Mouse (Mus musculus): ENCODE data around the gene Ptgfrn.

DNA sequence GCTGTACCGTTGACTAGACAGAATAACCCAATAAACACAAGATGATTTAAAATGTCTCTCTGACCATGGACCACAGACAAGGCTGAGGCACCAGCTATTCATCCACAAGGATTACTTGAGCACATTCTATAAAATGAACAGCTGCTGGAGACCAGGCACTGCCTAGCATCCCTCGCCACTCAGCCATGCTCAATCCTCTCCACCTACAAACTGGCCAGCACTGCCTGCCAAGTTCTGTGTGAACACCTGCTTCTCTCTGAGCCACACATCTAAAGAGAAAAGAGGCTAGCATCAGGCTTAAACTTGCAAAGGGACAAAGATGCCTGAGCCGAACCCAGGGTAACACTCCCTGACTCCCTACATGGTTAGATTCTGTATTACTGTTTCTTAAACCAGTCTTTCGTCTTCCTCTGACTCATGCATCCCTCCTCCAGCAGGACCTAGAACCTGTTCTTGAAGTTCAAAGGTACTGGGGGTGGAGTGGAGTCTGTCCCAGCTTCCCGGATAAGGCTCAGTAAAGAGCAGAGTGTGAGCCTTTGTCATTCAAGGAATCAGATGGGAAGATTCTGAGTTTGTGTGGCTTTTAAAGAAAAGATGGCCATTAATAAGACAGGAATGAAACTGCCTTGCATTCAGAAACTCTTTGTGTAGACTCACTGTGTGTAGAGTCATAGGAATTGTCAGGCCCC is 14.2 kb downstream of the Ptgfrn start:
- no peak for TF ChIP-seq CEBPB (IDR thresholded peaks at IDR 0.05; ENCODE audit: insufficient read depth, poor library complexity, severe bottlenecking)
- TF ChIP-seq MYOG (IDR thresholded peaks at IDR 0.05; ENCODE audit: control insufficient read depth in 1 of 3, insufficient read depth in 1 of 3, insufficient read length in 2 of 3, low read depth in 2 of 3) = peak in 2 of 3 experiments; percentile 20 to 43
- TF ChIP-seq TCF3 (IDR thresholded peaks at IDR 0.05; ENCODE audit: insufficient read length, low read depth) = no peak
- TF ChIP-seq POLR2A (IDR thresholded peaks at IDR 0.05; ENCODE audit: insufficient read length, low read depth) = no peak

All from myocyte (in vitro differentiated cells).